Mouse (Mus musculus): ENCODE measurements around the gene Ifit1bl2. TPM values are rescaled to one million over a fixed set of nuclear protein-coding genes. Genes with fewer than 3 reads are reported as not detected.
"Not testable (repeated sequence)": the region's sequence is repeated elsewhere in the genome, so short reads cannot be mapped to it uniquely, and the experiment has no call there.

Gene Ifit1bl2
- polyA plus RNA-seq, 1 experiment from 2014 or later = 19.9 TPM

DNA sequence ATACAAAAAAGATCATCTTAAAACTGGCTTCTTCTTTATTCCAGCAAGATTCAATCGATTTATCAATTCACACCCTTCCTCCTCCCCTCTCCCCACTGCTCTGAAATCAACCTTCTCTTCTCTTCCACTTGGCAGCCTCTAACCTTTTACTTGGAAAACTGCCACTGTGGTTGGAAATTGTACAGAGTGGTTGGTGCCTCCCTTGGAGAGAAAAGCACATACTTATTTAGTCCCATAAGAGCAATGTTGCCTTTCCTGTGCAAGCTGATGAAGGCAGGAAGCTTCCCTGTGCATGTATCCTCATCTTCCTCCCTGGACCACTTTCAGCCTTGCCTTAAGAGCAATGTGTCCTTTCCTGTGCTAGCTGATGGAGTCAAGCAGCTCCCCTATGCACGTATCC is 42.2 kb downstream of the Ifit1bl2 start:
- 76% methylated on average over 2 of the region's 2 CpGs for WGBS
- Histone ChIP-seq H3K4me2 (ENCODE audit: low read depth, low read length) (no peak overlapping the region), H3K4me3 (ENCODE audit: low read length) (no peak overlapping the region), H3K4me1 (ENCODE audit: control insufficient read depth, insufficient read depth, low read length) (no peaks in the 10 kb centered on the region), H3K36me3 (ENCODE audit: control insufficient read depth, insufficient read depth, low read length) (no peaks in the 10 kb centered on the region), H3K9ac (ENCODE audit: low read depth, low read length) (no peak overlapping the region), H3K27ac (ENCODE audit: low read length) (no peak overlapping the region), H3K27me3 (replicated peaks; ENCODE audit: control insufficient read depth, insufficient read depth, low read length) (no peaks in the 10 kb centered on the region), H3K9me3 (ENCODE audit: control insufficient read depth, low read length) (no peaks in the 10 kb centered on the region)
- ATAC-seq = no peak

- H3K4me2 ChIP-seq (ENCODE audit: low read depth, low read length) = no peak overlapping the region
- H3K27me3 ChIP-seq (replicated peaks; ENCODE audit: control insufficient read depth, insufficient read depth, low read length) = no peaks in the 10 kb centered on the region
- H3K4me1 ChIP-seq (ENCODE audit: control insufficient read depth, insufficient read depth, low read length) = no peaks in the 10 kb centered on the region
- H3K9me3 ChIP-seq (ENCODE audit: control insufficient read depth, low read length) = no peaks in the 10 kb centered on the region
- H3K4me3 ChIP-seq (ENCODE audit: low read length) = no peak overlapping the region
- H3K36me3 ChIP-seq (ENCODE audit: control insufficient read depth, insufficient read depth, low read length) = no peaks in the 10 kb centered on the region
- ATAC-seq = no peak
- no peak overlapping the region for H3K27ac ChIP-seq (ENCODE audit: low read length)
- no peak overlapping the region for H3K9ac ChIP-seq (ENCODE audit: low read depth, low read length)
These were observed 43.7 kb downstream of the Ifit1bl2 start for GRCm38 (mm10) chr19:34596811-34597210.

DNA sequence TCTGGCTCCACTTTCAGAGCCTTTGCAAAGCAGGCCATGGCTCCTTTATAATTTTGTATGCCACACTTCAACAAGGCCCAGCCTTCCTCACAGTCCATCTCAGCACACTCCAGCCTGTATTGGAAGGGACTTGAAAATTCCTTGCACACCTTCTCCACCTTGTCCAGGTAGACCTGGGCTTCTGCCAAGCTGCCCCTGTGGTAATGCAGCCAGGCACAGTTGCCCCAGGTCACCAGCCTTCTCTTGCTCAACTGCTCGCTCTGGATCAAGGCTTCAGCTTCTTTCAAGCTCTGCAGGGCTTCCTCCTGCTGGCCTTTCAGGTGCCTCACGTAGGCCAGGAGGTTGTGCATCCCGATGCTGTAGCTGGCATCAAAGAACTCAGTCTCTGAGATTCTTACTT is 46.0 kb downstream of the Ifit1bl2 start:
- ATAC-seq; H3K27ac ChIP-seq (ENCODE audit: low read length); H3K36me3 ChIP-seq (ENCODE audit: control insufficient read depth, insufficient read depth, low read length); H3K4me3 ChIP-seq (ENCODE audit: low read length); H3K27me3 ChIP-seq (replicated peaks; ENCODE audit: control insufficient read depth, insufficient read depth, low read length); H3K9ac ChIP-seq (ENCODE audit: low read depth, low read length); H3K9me3 ChIP-seq (ENCODE audit: control insufficient read depth, low read length); H3K4me2 ChIP-seq (ENCODE audit: low read depth, low read length); H3K4me1 ChIP-seq (ENCODE audit: control insufficient read depth, insufficient read depth, low read length): not testable (repeated sequence)
- 84% methylated on average over 3 of the region's 3 CpGs for WGBS

GRCm38 (mm10) chr19:34593456-34593855 is 47.1 kb downstream of the Ifit1bl2 start:
- Histone ChIP-seq H3K36me3 (ENCODE audit: control insufficient read depth, insufficient read depth, low read length) (no peaks in the 10 kb centered on the region), H3K4me1 (ENCODE audit: control insufficient read depth, insufficient read depth, low read length) (no peaks in the 10 kb centered on the region), H3K27ac (ENCODE audit: low read length) (no peak overlapping the region), H3K9ac (ENCODE audit: low read depth, low read length) (no peak overlapping the region), H3K4me2 (ENCODE audit: low read depth, low read length) (no peak overlapping the region), H3K9me3 (ENCODE audit: control insufficient read depth, low read length) (no peaks in the 10 kb centered on the region), H3K27me3 (replicated peaks; ENCODE audit: control insufficient read depth, insufficient read depth, low read length) (no peaks in the 10 kb centered on the region), H3K4me3 (ENCODE audit: low read length) (no peak overlapping the region)
- ATAC-seq = no peak
- 89% methylated on average over 2 of the region's 2 CpGs for WGBS

GRCm38 (mm10) chr19:34588959-34589358 is 51.6 kb downstream of the Ifit1bl2 start:
- no peaks in the 10 kb centered on the region for H3K36me3 ChIP-seq (ENCODE audit: control insufficient read depth, insufficient read depth, low read length)
- no peak overlapping the region for H3K9ac ChIP-seq (ENCODE audit: low read depth, low read length)
- no peaks in the 10 kb centered on the region for H3K4me1 ChIP-seq (ENCODE audit: control insufficient read depth, insufficient read depth, low read length)
- no peak overlapping the region for H3K27ac ChIP-seq (ENCODE audit: low read length)
- no peak overlapping the region for H3K4me2 ChIP-seq (ENCODE audit: low read depth, low read length)
- ATAC-seq = no peak
- H3K4me3 ChIP-seq (ENCODE audit: low read length) = no peak overlapping the region
- H3K27me3 ChIP-seq (replicated peaks; ENCODE audit: control insufficient read depth, insufficient read depth, low read length) = no peaks in the 10 kb centered on the region
- no peaks in the 10 kb centered on the region for H3K9me3 ChIP-seq (ENCODE audit: control insufficient read depth, low read length)

DNA sequence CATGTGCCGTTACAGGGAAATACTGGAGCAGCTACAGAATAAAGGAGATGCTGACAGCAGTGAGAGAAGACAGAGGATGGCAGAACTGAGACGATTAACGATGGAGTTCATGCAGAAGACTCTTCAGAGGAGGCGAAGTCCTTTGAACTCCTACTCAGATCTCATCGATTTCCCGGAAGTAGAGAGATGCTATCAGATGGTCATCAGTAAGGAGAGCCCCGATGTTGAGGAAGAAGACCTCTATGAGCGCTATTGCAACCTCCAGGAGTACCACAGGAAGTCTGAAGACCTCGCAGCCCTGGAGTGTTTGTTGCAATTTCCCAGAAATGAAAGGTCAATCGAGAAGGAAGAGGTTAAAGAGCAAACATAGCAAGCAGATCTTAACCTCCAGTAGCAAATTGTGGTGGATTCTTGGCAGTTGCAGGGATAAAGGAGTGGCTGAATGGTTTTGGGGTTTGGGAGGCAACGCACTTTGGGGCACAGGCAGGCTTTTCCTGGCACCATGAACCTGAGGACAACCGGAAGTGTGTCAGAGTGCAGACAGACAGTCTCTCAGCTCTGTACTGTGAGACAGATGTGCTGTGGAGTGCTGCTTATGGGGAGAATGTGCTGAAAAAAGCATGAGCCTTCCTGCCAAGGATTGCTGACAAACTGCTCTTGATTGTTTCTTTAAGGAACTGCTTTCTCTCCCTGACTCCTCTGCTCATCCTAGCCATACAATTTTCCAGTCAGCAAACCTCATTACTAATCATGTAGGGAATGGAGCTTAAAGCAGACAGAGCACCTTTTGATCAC is 52.4 kb downstream of the Ifit1bl2 start:
- H3K36me3 ChIP-seq (ENCODE audit: control insufficient read depth, insufficient read depth, low read length); H3K9ac ChIP-seq (ENCODE audit: low read depth, low read length); H3K27me3 ChIP-seq (replicated peaks; ENCODE audit: control insufficient read depth, insufficient read depth, low read length); H3K4me1 ChIP-seq (ENCODE audit: control insufficient read depth, insufficient read depth, low read length); H3K9me3 ChIP-seq (ENCODE audit: control insufficient read depth, low read length); H3K4me2 ChIP-seq (ENCODE audit: low read depth, low read length); H3K27ac ChIP-seq (ENCODE audit: low read length); ATAC-seq; H3K4me3 ChIP-seq (ENCODE audit: low read length): not testable (repeated sequence)
- WGBS = 70% methylated on average over 6 of the region's 12 CpGs

- not testable (repeated sequence) for H3K4me2 ChIP-seq (ENCODE audit: low read depth, low read length); H3K9me3 ChIP-seq (ENCODE audit: control insufficient read depth, low read length); H3K27ac ChIP-seq (ENCODE audit: low read length); H3K36me3 ChIP-seq (ENCODE audit: control insufficient read depth, insufficient read depth, low read length); H3K4me1 ChIP-seq (ENCODE audit: control insufficient read depth, insufficient read depth, low read length); H3K4me3 ChIP-seq (ENCODE audit: low read length); H3K27me3 ChIP-seq (replicated peaks; ENCODE audit: control insufficient read depth, insufficient read depth, low read length); H3K9ac ChIP-seq (ENCODE audit: low read depth, low read length)
- peak; percentile 60 for ATAC-seq
- WGBS = 63% methylated on average over 5 of the region's 5 CpGs
These were observed 54.6 kb downstream of the Ifit1bl2 start for GRCm38 (mm10) chr19:34585740-34586458.

- peak; percentile 83 for ATAC-seq
- H3K4me3 ChIP-seq (ENCODE audit: low read length); H3K4me1 ChIP-seq (ENCODE audit: control insufficient read depth, insufficient read depth, low read length); H3K9ac ChIP-seq (ENCODE audit: low read depth, low read length); H3K9me3 ChIP-seq (ENCODE audit: control insufficient read depth, low read length); H3K27me3 ChIP-seq (replicated peaks; ENCODE audit: control insufficient read depth, insufficient read depth, low read length); H3K36me3 ChIP-seq (ENCODE audit: control insufficient read depth, insufficient read depth, low read length); H3K4me2 ChIP-seq (ENCODE audit: low read depth, low read length); H3K27ac ChIP-seq (ENCODE audit: low read length): not testable (repeated sequence)
- WGBS = 35% methylated on average over 2 of the region's 2 CpGs
These were observed 57.3 kb downstream of the Ifit1bl2 start, which contains the start of gene Ifit3 for GRCm38 (mm10) chr19:34583126-34583766. Ifit3 (plus strand) TSS chr19:34583531.

GRCm38 (mm10) chr19:34582696-34583095 is 57.8 kb downstream of the Ifit1bl2 start:
- not testable (repeated sequence) for H3K27me3 ChIP-seq (replicated peaks; ENCODE audit: control insufficient read depth, insufficient read depth, low read length); H3K27ac ChIP-seq (ENCODE audit: low read length); H3K9me3 ChIP-seq (ENCODE audit: control insufficient read depth, low read length); H3K4me1 ChIP-seq (ENCODE audit: control insufficient read depth, insufficient read depth, low read length); H3K9ac ChIP-seq (ENCODE audit: low read depth, low read length); ATAC-seq; H3K4me2 ChIP-seq (ENCODE audit: low read depth, low read length); H3K4me3 ChIP-seq (ENCODE audit: low read length); H3K36me3 ChIP-seq (ENCODE audit: control insufficient read depth, insufficient read depth, low read length)
- WGBS = 93% methylated on average over 2 of the region's 2 CpGs

Data from intestine, embryonic 16.5 days (tissue).